Mouse (Mus musculus): ENCODE data around the gene Pnma1.

GRCm38 (mm10) chr12:84175659-84176061 lies 27.4 kb upstream of the Pnma1 start:
- TF ChIP-seq CTCF (IDR thresholded peaks at IDR 0.05; ENCODE audit: extremely low read depth, insufficient read depth, insufficient read length, insufficient replicate concordance): no peak
- no peak for TF ChIP-seq POLR2A (IDR thresholded peaks at IDR 0.05; ENCODE audit: low read depth, low read length)
